Mouse (Mus musculus): Measurements from ENCODE around the gene Cln5. TPM values are rescaled to one million over a fixed set of nuclear protein-coding genes. Genes with fewer than 3 reads are reported as not detected.

Gene Cln5
- 10.7 and 13.5 TPM in 2 replicates for polyA plus RNA-seq (2012; rRNA removed)

- DNase-seq (ENCODE audit: low read depth, low spot score), result peak; percentile 80
- 1% methylated on average over 65 of the region's 65 CpGs for WGBS
These were observed at the start of gene Cln5 for GRCm38 (mm10) chr14:103069864-103070611. Gene Cln5 (plus strand): TSS chr14:103070216.

GRCm38 (mm10) chr14:103029203-103029602 lies 40.8 kb upstream of the Cln5 start:
- DNase-seq (ENCODE audit: low read depth, low spot score), result no peak
- 57% methylated on average over 2 of the region's 2 CpGs for WGBS

GRCm38 (mm10) chr14:103033271-103033823 lies 36.7 kb upstream of the Cln5 start:
- 35% methylated on average over 10 of the region's 10 CpGs for WGBS
- no peak for DNase-seq (ENCODE audit: low read depth, low spot score)

GRCm38 (mm10) chr14:103034076-103034475 lies 35.9 kb upstream of the Cln5 start:
- WGBS, result 79% methylated on average over 9 of the region's 9 CpGs
- no peak for DNase-seq (ENCODE audit: low read depth, low spot score)

- DNase-seq (ENCODE audit: low read depth, low spot score), result no peak
- 74% methylated on average over 3 of the region's 3 CpGs for WGBS
These were observed 33.0 kb upstream of the Cln5 start for GRCm38 (mm10) chr14:103037016-103037415.

GRCm38 (mm10) chr14:103046677-103047076 lies 23.3 kb upstream of the Cln5 start, which contains the start of gene Acod1:
Gene Acod1 (plus strand): TSS chr14:103046977.
- 56% methylated on average over 2 of the region's 2 CpGs for WGBS
- DNase-seq (ENCODE audit: low read depth, low spot score), result no peak

- WGBS, result 77% methylated on average over 11 of the region's 11 CpGs
- no peak for DNase-seq (ENCODE audit: low read depth, low spot score)
These were observed 21.5 kb upstream of the Cln5 start for GRCm38 (mm10) chr14:103048292-103049086.

- DNase-seq (ENCODE audit: low read depth, low spot score), result peak; percentile 21
- 31% methylated on average over 8 of the region's 8 CpGs for WGBS
These were observed 18.8 kb upstream of the Cln5 start for GRCm38 (mm10) chr14:103051159-103051769.

GRCm38 (mm10) chr14:103054731-103055130 lies 15.3 kb upstream of the Cln5 start:
- 85% methylated on average over 13 of the region's 13 CpGs for WGBS
- DNase-seq (ENCODE audit: low read depth, low spot score), result no peak

- no peak for DNase-seq (ENCODE audit: low read depth, low spot score)
- WGBS, result 88% methylated on average over 7 of the region's 7 CpGs
These were observed 13.4 kb upstream of the Cln5 start for GRCm38 (mm10) chr14:103056601-103057000.

GRCm38 (mm10) chr14:103058998-103059397 lies 11.0 kb upstream of the Cln5 start:
- no peak for DNase-seq (ENCODE audit: low read depth, low spot score)
- 32% methylated on average over 1 of the region's 1 CpGs for WGBS

- 82% methylated on average over 10 of the region's 10 CpGs for WGBS
- DNase-seq (ENCODE audit: low read depth, low spot score), result no peak
These were observed 10.5 kb upstream of the Cln5 start for GRCm38 (mm10) chr14:103059495-103059894.

- WGBS, result 4% methylated on average over 10 of the region's 10 CpGs
- peak; percentile 53 for DNase-seq (ENCODE audit: low read depth, low spot score)
These were observed 4.5 kb upstream of the Cln5 start for GRCm38 (mm10) chr14:103065294-103066167.

- no peak for DNase-seq (ENCODE audit: low read depth, low spot score)
- WGBS, result 13% methylated on average over 12 of the region's 12 CpGs
These were observed 552 bp upstream of the Cln5 start for GRCm38 (mm10) chr14:103069465-103069863.

GRCm38 (mm10) chr14:103070790-103071189 lies 774 bp downstream of the Cln5 start:
- WGBS, result 1% methylated on average over 10 of the region's 10 CpGs
- no peak for DNase-seq (ENCODE audit: low read depth, low spot score)

GRCm38 (mm10) chr14:103071471-103071870 lies 1.5 kb downstream of the Cln5 start:
- DNase-seq (ENCODE audit: low read depth, low spot score), result no peak
- 86% methylated on average over 12 of the region's 12 CpGs for WGBS

- no peak for DNase-seq (ENCODE audit: low read depth, low spot score)
- whole genome bisulfite sequencing, result 88% methylated on average over 4 of the region's 4 CpGs
These were observed 2.7 kb downstream of the Cln5 start for GRCm38 (mm10) chr14:103072731-103073130.

GRCm38 (mm10) chr14:103073825-103074224 lies 3.8 kb downstream of the Cln5 start:
- 96% methylated on average over 8 of the region's 8 CpGs for WGBS
- no peak for DNase-seq (ENCODE audit: low read depth, low spot score)

- no peak for DNase-seq (ENCODE audit: low read depth, low spot score)
- WGBS, result 93% methylated on average over 7 of the region's 7 CpGs
These were observed 5.2 kb downstream of the Cln5 start for GRCm38 (mm10) chr14:103075166-103075565.

All from large intestine, adult 2 months (tissue).